Mouse (Mus musculus) duodenum, adult 2 months (tissue): ENCODE results near the gene 4931422A03Rik. TPM values are rescaled to one million over a fixed set of nuclear protein-coding genes. Genes with fewer than 3 reads are reported as not detected.

ENCODE experiments used
- polyA plus RNA-seq: library from polyadenylated mRNA; depleted of rRNA; stranded (reverse); fragments of >200 nt; gene quantifications from 2 replicates; pipeline ENCODE4 v1.2.3, GENCODE M21; 2012; ENCODE audit warnings: low replicate concordance; rRNA removed

The 4931422A03Rik gene
- not detected in 2 replicates for polyA plus RNA-seq

DNA sequence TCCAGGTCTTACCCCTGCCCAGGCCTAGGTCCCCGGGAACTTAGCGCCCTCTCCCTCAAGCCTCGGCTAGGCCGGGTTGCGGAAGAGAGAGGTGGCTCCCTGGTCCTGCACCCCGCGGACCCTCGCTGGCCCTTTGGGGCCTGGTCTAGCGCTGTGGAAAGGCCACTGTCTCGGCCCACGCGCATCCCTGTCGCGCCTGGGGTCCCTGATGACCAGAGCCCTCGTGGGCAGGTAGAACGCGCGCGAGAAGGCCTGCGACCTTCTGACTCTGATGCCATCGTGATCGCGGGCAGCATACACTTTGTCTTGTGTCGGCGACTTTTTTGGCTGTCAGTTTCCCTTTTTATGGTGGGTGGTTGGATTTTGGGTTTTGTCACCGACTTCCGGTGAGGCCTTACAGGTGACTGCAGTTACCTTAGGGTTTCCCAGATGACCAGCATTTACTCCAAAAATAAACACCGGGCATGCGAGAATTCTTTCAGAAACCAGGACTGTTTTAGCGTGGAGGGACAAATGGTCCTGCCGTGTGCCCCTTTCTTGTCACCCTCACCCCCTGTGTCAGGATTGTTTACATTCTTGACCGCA, at the start of gene 4931422A03Rik:
TSS of gene 4931422A03Rik (minus strand) at position 223 of the 585 bp plus-strand sequence.

GRCm38 (mm10) chr2:104069704-104070185, 41.6 kb upstream of the 4931422A03Rik start, which contains the start of gene Cd59b:
TSS of gene Cd59b (plus strand) at chr2:104069849.

DNA sequence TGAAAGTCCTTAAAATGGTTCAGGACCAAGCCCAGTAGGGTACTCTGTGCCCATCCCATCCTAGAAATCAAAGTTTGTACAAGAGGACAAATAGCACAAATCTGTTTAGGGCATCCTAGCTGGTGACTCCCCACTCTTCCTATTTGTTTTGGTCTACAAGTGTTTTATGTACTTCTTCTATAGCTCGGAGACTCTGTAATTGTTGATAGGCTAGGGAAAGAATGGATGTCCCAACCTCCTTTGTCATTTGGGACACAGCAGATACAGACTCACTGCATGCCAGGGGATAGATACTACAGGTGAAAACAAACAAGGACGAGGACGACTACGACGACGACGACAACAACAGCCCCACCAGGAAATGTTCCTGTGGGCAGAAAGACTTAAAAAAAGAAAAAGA, 40.3 kb upstream of the 4931422A03Rik start, which contains the start of gene Gm10799:
TSS of gene Gm10799 (minus strand) at position 101 of the 400 bp plus-strand sequence.

GRCm38 (mm10) chr2:104065526-104065925, 37.4 kb upstream of the 4931422A03Rik start, which contains the start of gene Gm10912:
TSS of gene Gm10912 (plus strand) at chr2:104065826.

GRCm38 (mm10) chr2:104027458-104028138, 563 bp downstream of the 4931422A03Rik start, which contains the start of gene Fbxo3:
TSS of gene Fbxo3 (plus strand) at chr2:104027721.

DNA sequence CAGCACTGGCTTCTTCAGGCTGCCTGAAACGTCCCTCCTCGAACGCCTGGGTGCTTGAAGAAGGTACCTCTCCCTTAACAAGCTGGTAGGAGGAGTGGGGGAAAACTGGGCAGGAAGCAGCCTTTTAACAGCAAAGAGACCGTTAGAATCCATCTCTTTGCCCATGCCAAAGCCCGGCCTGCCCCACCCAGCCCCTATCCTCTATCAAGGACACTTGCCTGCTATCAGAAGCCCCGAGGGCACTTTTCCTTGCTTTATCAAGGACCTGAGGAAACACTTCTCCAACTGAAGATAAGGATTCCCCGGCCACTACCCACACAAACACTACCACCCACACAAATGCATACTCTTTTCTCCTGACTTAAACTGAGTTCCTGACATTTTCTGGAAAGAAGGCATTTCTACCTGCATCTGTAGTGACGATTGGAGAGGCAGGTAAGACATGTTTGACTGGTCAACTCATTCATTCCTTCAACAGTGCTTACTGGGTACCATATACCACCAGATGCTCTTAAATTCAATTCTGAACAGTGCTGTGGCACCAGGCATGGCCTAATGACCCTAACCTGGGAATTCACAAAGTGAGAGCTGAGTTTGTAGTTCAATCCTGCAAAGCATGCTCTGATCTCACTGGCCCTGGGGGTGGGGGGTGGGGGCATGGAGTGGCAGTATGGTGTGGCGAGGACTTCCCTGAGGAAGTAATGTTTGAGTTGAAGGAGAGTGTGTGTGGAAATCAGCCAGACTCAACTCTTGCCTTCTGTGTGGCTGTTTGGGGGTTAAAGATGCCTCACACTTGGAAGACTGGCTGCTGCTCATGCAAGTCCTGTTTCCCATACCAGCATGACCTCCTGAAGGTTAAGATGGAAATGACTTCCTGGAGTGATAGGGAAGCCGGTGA, 70.3 kb downstream of the 4931422A03Rik start, which contains the start of gene Lmo2:
TSS of gene Lmo2 (plus strand) at position 338 of the 898 bp plus-strand sequence.

Other genes starting within 250 kb of the 4931422A03Rik start
- 63.4 and 63.6 TPM in 2 replicates for gene Caprin1, start 230.7 kb downstream of the 4931422A03Rik start, polyA plus RNA-seq
- gene Lmo2, start 70.4 kb downstream of the 4931422A03Rik start, polyA plus RNA-seq: 4.4 and 7.9 TPM in 2 replicates
- gene Fbxo3, start 640 bp downstream of the 4931422A03Rik start, polyA plus RNA-seq: 2.9 and 3.5 TPM in 2 replicates
- gene Gm10912, start 37.5 kb upstream of the 4931422A03Rik start, polyA plus RNA-seq: not detected in 2 replicates
- gene Gm10799, start 40.2 kb upstream of the 4931422A03Rik start, polyA plus RNA-seq: not detected in 2 replicates
- 0.71 and 2.7 TPM in 2 replicates for gene Cd59b, start 41.5 kb upstream of the 4931422A03Rik start, polyA plus RNA-seq
- gene Cd59a, start 67.4 kb upstream of the 4931422A03Rik start, polyA plus RNA-seq: 3.1 and 3.4 TPM in 2 replicates
- gene A930018P22Rik, start 94.4 kb upstream of the 4931422A03Rik start, polyA plus RNA-seq: 0.23 TPM in 1 of 2 replicates, not detected in the other